Mouse (Mus musculus) CD4-positive naive resting alpha-beta T cell, adult 76 days (primary cell): ENCODE data around the gene Sox4. TPM values are rescaled to one million over a fixed set of nuclear protein-coding genes. Genes with fewer than 3 reads are reported as not detected.

Experiments
- total RNA-seq: library from RNA; stranded (reverse); gene quantifications from one replicate; pipeline ENCODE4 v1.2.4, GENCODE M21; 2023

Sox4 gene
- 19.3 TPM for total RNA-seq

DNA sequence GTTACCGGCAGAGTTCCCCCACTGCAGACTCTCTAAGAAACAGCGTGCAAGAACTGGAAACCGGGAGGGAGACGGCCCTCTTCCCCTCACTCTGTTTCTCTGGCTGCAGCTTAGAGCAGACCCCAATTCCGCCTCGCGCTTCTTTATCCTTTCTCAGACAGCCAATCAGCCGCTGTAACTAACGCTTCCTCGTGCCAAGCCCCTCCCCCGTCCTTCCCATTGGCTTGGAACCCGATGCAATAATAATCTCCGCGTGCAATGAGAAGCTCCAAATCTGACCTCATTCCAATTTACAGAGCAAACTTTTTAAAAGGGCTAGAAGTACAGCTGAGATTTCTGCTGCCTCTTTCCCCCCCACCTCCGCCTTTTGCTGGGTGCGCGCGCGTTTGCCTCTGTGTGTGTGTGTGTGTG lies at the start of gene Sox4:
Gene Sox4 (minus strand): TSS at position 133 of the 411 bp plus-strand sequence.

